Mouse (Mus musculus): ENCODE measurements around the gene Gm7951.
"Not testable (repeated sequence)": the region's sequence is repeated elsewhere in the genome, so short reads cannot be mapped to it uniquely, and the experiment has no call there.

GRCm38 (mm10) chr14:42134571-42134970 is 17.4 kb upstream of the Gm7951 start:
- not testable (repeated sequence) for TF ChIP-seq POLR2A (IDR thresholded peaks at IDR 0.05; ENCODE audit: borderline replicate concordance, extremely low read depth, insufficient read depth, insufficient read length, poor library complexity, severe bottlenecking); CTCF (IDR thresholded peaks at IDR 0.05; ENCODE audit: borderline replicate concordance, extremely low read depth, insufficient read depth, insufficient read length)

Measured in brain, embryonic 14.5 days (tissue).